Mouse (Mus musculus) hindbrain, embryonic 16.5 days (tissue): ENCODE data around the gene Calcoco1. TPM values are rescaled to one million over a fixed set of nuclear protein-coding genes. Genes with fewer than 3 reads are reported as not detected.

Experiments used
- ATAC-seq: fragments of 200-750 bp; cut with Nextera tagmentation; 2 replicates; pipeline ENCODE4 v1.8.0; 2017; ENCODE audit warnings: moderate TSS enrichment, moderate library complexity
- H3K27ac ChIP-seq: fragments of 300-500 bp; sonication (generic); 2 replicates; pipeline ENCODE4 v1.5.1; 2014; ENCODE audit warnings: low read depth, mild to moderate bottlenecking, control low read depth, low read length, moderate library complexity
- H3K27me3 ChIP-seq: fragments of 300-500 bp; sonication (generic); replicated peaks from 2 replicates; pipeline ENCODE4 v1.6.1; 2014; ENCODE audit warnings: low read length; ENCODE audit not compliant: control insufficient read depth, insufficient read depth
- H3K36me3 ChIP-seq: fragments of 300-500 bp; sonication (generic); 2 replicates; pipeline ENCODE4 v1.6.1; 2014; ENCODE audit warnings: mild to moderate bottlenecking, low read length, moderate library complexity, mixed read lengths; ENCODE audit not compliant: control insufficient read depth, insufficient read depth
- H3K4me1 ChIP-seq: fragments of 300-500 bp; sonication (generic); 2 replicates; pipeline ENCODE4 v1.6.1; 2014; ENCODE audit warnings: low read depth, low read length; ENCODE audit not compliant: control insufficient read depth, insufficient read depth
- H3K4me2 ChIP-seq: fragments of 300-500 bp; sonication (generic); 2 replicates; pipeline ENCODE4 v1.6.1; 2014; ENCODE audit warnings: mild to moderate bottlenecking, low read length, control low read depth, moderate library complexity
- H3K4me3 ChIP-seq: fragments of 300-500 bp; sonication (generic); 2 replicates; pipeline ENCODE4 v1.5.1; 2014; ENCODE audit warnings: mild to moderate bottlenecking, low read length, control low read depth, moderate library complexity
- H3K9ac ChIP-seq: fragments of 300-500 bp; sonication (generic); 2 replicates; pipeline ENCODE4 v1.6.1; 2014; ENCODE audit warnings: low read depth, mild to moderate bottlenecking, control low read depth, low read length, moderate library complexity
- H3K9me3 ChIP-seq: fragments of 300-500 bp; sonication (generic); 2 replicates; pipeline ENCODE4 v1.6.1; 2014; ENCODE audit warnings: mild to moderate bottlenecking, low read length, moderate library complexity; ENCODE audit not compliant: control insufficient read depth
- WGBS: fragments of 180-500 bp; shearing (Covaris S2); extraction: QIAGEN DNeasy Blood & Tissue Kit; methylation state at CpG from one replicate; pipeline ENCODE4 v1.1.7; 2014; 5-methylcytosine and 5-hydroxymethylcytosine counted together
- polyA plus RNA-seq: library from polyadenylated mRNA; unstranded; fragments of >200 nt; fragmentation: Nextera tagmentation; extraction: Ambion mirVana; gene quantifications from 2 replicates; pipeline ENCODE4 v1.2.1, GENCODE M21; 2015

The Calcoco1 gene
- polyA plus RNA-seq, 1 experiment from 2014 or later = 34.6 TPM

DNA sequence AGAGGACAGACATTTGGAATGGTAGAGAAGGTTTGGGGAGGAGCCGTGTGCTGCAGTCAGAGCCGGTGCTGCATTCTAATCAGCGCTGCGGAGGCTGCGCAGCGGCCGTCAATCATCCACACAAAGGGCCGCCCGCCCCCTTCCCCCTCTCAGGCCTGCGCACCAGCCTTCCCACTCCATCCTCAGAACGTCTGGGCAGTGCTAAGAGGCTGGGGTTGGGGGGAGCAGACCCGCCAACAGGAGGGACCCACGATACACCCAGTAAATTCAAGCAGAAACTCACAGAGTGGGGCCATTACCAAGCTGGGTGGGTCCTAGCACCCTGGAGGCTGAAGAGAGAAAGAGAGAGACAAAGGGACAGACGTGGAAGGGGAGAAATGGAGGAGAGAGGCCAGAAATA is 22.0 kb upstream of the Calcoco1 start:
- H3K9ac ChIP-seq = peak overlapping the region; percentile 53
- no peaks in the 10 kb centered on the region for H3K36me3 ChIP-seq
- H3K4me1 ChIP-seq = peaks cover 45% of the 10 kb centered on the region
- peak overlapping the region; percentile 93 for H3K27ac ChIP-seq
- 2% methylated on average over 13 of the region's 14 CpGs for WGBS
- H3K4me2 ChIP-seq = no peak overlapping the region
- no peak overlapping the region for H3K4me3 ChIP-seq
- H3K9me3 ChIP-seq = no peaks in the 10 kb centered on the region
- H3K27me3 ChIP-seq = peaks cover 2% of the 10 kb centered on the region; the same call in 1 of the 2 replicates
- peak; percentile 66 for ATAC-seq

DNA sequence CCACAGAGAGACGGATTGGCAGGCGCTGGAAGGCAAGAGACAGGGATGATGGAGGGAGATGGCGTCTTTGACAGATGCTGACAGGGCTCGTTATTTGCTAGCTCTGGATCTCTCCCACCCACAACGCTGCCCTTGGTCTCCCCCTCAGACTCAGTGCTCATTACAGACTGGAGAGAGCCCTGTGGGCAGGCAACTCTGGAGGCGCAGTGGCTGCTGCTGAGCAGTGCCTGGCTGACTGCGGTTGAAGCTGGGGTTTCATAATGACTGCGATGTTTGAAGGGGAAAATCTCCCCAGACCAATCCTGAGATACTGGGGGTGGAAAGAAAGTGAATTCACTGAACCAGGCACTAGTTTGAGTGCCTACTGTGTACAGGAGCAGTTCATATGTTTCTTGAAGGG is 21.2 kb upstream of the Calcoco1 start:
- Histone ChIP-seq H3K4me2 (no peak overlapping the region), H3K27me3 (peaks cover 2% of the 10 kb centered on the region; the same call in 1 of the 2 replicates), H3K27ac (peak overlapping the region; percentile 93), H3K9me3 (no peaks in the 10 kb centered on the region), H3K36me3 (no peaks in the 10 kb centered on the region), H3K9ac (peak overlapping the region; percentile 42; the same call in 1 of the 2 replicates), H3K4me1 (peaks cover 45% of the 10 kb centered on the region), H3K4me3 (no peak overlapping the region)
- WGBS = 13% methylated on average over 8 of the region's 8 CpGs
- 0 out of 2 replicates have a peak, but pooled peaks have one; percentile 1 for ATAC-seq

DNA sequence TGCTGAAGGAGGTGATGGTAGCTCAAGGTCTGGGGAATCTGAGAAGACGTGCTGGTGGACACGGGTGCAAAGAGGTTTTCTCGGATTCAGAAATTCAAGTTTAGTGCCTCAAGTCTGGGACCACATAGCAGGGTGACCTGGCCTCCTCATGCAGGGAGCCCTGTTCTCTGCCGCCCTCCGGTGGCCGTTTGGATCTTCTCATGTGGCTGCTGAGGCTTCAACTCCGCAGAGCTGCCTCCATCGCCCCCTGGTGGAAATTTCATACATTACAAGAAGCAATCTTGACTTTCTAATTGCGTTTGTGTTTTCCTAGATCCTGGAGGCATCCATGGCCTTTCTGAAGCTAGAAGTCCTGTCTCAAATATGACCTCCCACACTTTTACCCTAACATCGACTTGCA is 20.6 kb upstream of the Calcoco1 start:
- no peak overlapping the region for H3K9ac ChIP-seq
- peaks cover 2% of the 10 kb centered on the region; the same call in 1 of the 2 replicates for H3K27me3 ChIP-seq
- H3K4me1 ChIP-seq = peaks cover 41% of the 10 kb centered on the region
- under 1% methylated on average over 10 of the region's 10 CpGs for WGBS
- ATAC-seq = 0 out of 2 replicates have a peak, but pooled peaks have one; percentile 47
- no peak overlapping the region for H3K4me3 ChIP-seq
- H3K27ac ChIP-seq = peak overlapping the region; percentile 93
- H3K36me3 ChIP-seq = no peaks in the 10 kb centered on the region
- no peak overlapping the region for H3K4me2 ChIP-seq
- H3K9me3 ChIP-seq = no peaks in the 10 kb centered on the region

DNA sequence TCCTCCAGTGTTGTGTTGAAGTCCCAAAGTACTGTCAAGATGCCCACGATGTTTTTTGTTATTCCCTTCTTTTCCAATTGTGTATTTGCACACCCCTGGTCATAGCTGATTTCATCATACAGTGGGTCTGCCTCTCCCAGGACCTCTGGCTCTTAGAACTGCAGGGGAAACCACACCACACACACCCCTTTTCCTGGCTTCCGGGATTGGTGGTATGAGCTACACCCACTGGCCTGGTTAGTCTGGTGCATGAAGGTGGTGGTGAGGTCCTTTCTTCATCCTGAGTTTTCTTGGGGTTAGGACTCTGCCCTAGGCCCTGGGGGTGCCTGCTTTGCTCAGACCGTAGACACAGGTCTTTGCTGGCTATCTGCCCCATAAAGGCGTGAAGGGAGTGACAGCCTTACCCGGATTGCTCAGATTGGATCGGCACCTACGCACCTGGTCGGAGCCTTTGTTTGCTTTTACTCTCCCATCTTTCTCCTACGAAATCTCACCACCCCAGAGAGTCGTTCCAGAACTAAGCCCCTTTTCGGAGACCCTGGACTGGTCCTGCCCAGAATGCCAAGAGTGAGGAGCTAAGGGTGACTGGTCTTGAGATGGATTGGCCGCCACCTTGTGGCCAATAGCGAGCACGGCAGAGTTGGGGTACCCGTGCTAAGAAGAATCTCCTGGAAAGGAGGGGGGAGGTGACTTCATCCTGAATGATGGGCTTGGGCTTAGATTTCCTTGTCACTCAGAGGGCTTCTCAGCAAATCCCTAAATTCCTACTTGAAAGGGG is 17.7 kb upstream of the Calcoco1 start:
- peaks cover under 1% of the 10 kb centered on the region; the same call in 1 of the 2 replicates for H3K27me3 ChIP-seq
- H3K4me2 ChIP-seq = no peak overlapping the region; the same call in 1 of the 2 replicates
- H3K9me3 ChIP-seq = no peaks in the 10 kb centered on the region
- H3K4me1 ChIP-seq = peaks cover 37% of the 10 kb centered on the region
- 30% methylated on average over 15 of the region's 15 CpGs for WGBS
- H3K9ac ChIP-seq = peak overlapping the region; percentile 31; the same call in 1 of the 2 replicates
- no peak overlapping the region for H3K4me3 ChIP-seq
- no peak for ATAC-seq
- H3K27ac ChIP-seq = no peak overlapping the region
- H3K36me3 ChIP-seq = no peaks in the 10 kb centered on the region

DNA sequence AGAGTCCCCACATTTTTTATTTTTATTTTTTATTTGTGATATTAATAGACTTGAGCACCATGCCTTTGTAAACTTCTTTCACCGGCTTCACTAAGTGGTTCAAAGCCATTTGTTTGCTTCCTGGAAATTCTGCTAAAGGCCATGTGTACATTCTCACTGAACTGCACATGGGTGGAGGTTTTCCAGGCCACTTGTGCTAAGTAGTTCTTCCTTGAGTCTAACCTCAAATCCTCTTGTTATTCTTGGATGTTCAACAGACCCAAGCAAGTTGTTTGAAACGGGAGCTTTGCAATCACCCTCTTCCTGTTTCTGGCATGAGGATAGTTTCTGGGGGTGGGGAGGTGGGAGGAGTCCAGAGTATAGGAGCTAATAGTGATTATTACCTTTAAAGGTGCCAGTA is 16.5 kb upstream of the Calcoco1 start:
- H3K4me1 ChIP-seq = peaks cover 30% of the 10 kb centered on the region
- no peak overlapping the region for H3K27ac ChIP-seq

DNA sequence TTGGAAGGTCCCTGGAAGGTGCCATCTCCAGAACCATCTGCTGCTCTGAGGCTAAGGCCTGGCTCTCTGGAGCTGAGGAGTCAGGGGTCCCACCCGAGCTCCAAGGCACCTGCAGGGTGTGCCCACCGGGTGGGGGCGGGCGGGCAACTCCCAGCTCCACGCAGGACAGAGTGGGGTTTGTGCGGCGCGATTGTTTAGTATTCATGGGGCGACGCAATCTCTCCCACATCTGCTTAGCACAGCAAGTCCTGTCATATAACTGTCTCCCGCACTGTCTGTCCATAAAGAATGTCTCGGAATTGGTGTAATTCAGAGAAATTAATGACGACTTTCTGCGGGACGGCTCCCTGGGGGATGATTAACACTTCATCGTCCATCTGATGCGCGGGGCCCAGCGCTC is 15.1 kb upstream of the Calcoco1 start:
- Histone ChIP-seq H3K27me3 (no peaks in the 10 kb centered on the region), H3K36me3 (no peaks in the 10 kb centered on the region), H3K4me2 (no peak overlapping the region), H3K9me3 (no peaks in the 10 kb centered on the region), H3K27ac (peak overlapping the region; percentile 73), H3K4me3 (no peak overlapping the region), H3K9ac (peak overlapping the region; percentile 17; the same call in 1 of the 2 replicates), H3K4me1 (peaks cover 33% of the 10 kb centered on the region)
- WGBS = 66% methylated on average over 19 of the region's 19 CpGs
- ATAC-seq = peak; percentile 3; the same call in 1 of the 2 replicates

More for the DNA sequence above, 16.5 kb upstream of the Calcoco1 start:
- 63% methylated on average over 2 of the region's 2 CpGs for WGBS
- no peak for ATAC-seq
- Histone ChIP-seq H3K9ac (no peak overlapping the region), H3K4me2 (no peak overlapping the region), H3K36me3 (no peaks in the 10 kb centered on the region), H3K27me3 (no peaks in the 10 kb centered on the region), H3K9me3 (no peaks in the 10 kb centered on the region), H3K4me3 (no peak overlapping the region)

DNA sequence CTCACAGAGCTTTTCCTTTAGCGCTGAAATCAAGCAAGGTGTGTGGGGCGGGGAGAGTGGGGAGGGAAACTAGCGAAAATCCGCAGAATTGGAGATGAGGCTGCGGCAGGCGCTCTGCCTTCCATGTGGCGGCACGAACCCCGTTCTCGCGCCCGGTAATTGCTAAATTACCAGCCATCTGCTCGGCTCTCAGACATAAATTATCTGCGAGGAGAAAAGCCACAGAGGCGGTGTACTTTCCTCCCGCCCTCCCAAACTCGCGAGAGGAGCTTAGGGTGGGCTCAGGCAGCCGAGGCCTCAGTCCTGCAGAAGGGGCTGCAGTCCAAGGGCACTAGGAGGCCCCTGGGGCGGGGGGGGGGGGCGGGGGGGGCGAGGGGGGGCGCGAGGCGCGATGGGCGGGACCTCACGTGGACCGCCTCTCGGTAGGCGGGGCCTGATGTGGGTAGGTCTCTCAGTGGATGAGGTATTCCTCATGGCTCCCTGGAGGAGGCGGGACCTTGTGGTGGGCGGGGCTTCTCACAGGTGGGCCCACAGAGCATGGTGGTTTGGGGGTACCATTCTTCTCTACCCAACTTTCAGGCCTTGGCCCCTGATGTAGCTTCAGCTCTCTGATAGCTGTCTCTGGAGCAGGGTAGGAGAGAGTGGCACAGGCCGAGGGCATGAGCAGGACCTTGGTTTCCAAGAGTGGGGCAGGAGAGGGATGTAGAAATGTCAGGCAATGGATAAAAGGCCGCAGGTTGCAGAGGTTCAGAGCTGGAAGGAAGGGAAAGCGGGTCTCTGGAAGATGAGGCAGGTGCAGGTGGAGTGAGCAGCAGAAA is 14.4 kb upstream of the Calcoco1 start:
- Histone ChIP-seq H3K36me3 (no peaks in the 10 kb centered on the region), H3K27me3 (no peaks in the 10 kb centered on the region), H3K4me1 (peaks cover 33% of the 10 kb centered on the region), H3K9me3 (no peaks in the 10 kb centered on the region), H3K27ac (peak overlapping the region; percentile 73), H3K4me2 (peak overlapping the region; percentile 55), H3K4me3 (peak overlapping the region; percentile 27), H3K9ac (peak overlapping the region; percentile 38)
- WGBS = 12% methylated on average over 30 of the region's 36 CpGs
- ATAC-seq = peak; percentile 41

DNA sequence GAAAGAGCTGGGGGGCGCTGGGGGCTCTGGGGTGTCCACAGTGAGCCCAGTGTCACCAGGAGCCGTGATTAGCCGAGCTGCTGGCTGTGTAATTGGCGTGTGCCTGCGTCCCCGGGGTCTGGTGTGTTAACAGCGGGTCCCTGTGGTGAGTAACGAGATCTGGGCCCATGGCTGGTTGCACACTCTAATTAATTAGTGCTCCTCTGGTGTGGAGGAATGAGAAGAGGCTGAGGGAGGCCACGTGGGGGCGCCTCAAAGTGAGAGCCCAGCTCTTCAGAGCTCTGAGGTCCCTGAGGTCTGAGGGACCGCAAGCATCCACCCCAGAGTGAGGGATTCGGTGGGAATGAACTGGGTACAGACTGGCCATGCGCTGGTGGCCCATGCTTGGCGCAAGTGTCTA is 13.1 kb upstream of the Calcoco1 start:
- 0 out of 2 replicates have a peak, but pooled peaks have one; percentile 4 for ATAC-seq
- Histone ChIP-seq H3K4me3 (no peak overlapping the region), H3K4me2 (no peak overlapping the region), H3K27ac (peak overlapping the region; percentile 73), H3K9me3 (no peaks in the 10 kb centered on the region), H3K9ac (no peak overlapping the region), H3K27me3 (no peaks in the 10 kb centered on the region), H3K36me3 (no peaks in the 10 kb centered on the region), H3K4me1 (peaks cover 33% of the 10 kb centered on the region)
- WGBS = 33% methylated on average over 14 of the region's 14 CpGs
